Mouse (Mus musculus): ENCODE results near the gene Klf9.

GRCm38 (mm10) chr19:23136202-23136850 lies 4.7 kb upstream of the Klf9 start:
- no peak for TF ChIP-seq GATA1 (IDR thresholded peaks at IDR 0.05; ENCODE audit: low read length)
- TF ChIP-seq TAL1 (IDR thresholded peaks at IDR 0.05; ENCODE audit: low read length), result no peak
